Mouse (Mus musculus): Measurements from ENCODE around the gene March10.

March10 gene

DNA sequence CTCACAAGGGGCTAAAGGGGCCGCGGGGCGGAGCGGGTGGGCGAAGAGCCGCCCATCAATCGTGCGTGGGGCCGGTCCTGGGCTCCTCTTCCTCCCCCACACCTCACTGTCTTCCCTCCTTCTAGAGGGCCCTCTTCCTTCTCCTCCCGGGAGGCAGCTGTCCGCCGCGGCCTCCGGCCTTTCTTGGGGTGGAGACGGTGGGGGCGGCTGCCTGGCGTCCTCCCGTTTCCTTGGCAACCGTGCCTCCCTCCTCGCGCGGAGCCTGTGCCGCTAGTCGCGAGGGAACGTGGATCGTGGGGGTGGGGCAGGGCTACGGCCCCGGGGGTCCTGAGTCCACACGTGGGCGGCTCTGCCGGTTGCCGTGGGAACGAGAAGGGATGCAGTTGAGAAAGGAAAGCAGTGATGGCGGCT is at the start of gene March10:
March10 (minus strand) TSS at position 239 of the 411 bp plus-strand sequence.
- peak in 1 of 2 experiments; percentile 35 for DNase-seq

GRCm38 (mm10) chr11:105506322-105506721 is 49.8 kb upstream of the March10 start:
- DNase-seq: no peak

DNA sequence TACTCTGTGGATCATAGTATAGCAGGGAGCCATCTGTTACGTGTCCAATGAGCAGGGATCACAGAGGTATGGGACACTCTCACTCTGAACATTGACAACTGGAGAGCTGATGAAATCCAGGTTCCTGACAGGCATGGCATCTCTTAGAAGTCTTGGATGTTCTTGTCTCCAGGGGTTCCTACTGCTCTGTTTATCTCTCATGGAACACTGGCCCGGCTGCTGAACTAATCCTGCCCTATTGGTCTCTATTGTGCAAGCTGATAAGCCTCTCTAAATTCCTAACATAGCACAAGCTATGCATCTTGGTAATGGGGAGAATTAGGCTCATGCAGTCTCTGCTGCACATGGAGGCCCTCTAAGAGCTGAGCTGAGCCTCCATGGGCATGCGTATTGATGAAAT is 48.5 kb upstream of the March10 start:
- no peak for DNase-seq

DNA sequence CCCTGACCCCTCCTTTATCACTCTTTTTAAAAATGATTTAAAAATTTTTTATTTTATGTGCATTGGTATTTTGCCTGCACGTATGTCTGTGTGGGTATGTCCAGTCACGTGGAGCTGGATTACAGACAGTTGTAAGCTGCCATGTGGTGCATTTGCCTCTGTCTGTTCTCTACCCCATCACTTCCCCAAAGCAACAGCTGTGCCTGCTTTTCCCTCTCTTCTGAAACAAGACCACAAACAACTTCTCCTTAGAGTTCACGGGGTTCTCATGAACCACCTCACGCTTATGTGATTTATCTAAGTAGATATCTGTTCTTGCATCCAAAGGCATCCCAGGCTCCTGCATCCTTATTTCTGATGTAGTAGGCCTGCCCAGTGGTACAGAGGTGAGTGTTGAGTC is 45.8 kb upstream of the March10 start:
- DNase-seq: no peak

DNA sequence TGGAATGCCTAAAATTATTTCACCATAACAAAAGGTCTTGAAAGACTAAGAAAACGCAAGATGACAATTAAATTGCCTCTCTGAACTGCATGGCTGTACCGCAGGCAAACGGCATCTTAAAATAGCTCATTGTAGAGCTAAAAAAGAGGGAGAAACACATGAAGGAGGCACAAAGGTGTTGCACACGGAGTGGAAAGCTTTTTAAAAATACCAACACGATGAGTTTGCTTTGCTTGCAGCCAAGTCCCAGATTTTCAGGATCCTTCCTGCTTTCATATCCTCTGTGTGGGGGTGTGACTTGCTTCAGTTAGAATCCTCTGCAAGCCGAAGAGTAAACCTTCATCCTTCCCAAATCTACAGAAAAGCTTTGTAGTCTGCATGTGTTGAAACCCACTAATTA is 41.0 kb upstream of the March10 start:
- DNase-seq: no peak

DNA sequence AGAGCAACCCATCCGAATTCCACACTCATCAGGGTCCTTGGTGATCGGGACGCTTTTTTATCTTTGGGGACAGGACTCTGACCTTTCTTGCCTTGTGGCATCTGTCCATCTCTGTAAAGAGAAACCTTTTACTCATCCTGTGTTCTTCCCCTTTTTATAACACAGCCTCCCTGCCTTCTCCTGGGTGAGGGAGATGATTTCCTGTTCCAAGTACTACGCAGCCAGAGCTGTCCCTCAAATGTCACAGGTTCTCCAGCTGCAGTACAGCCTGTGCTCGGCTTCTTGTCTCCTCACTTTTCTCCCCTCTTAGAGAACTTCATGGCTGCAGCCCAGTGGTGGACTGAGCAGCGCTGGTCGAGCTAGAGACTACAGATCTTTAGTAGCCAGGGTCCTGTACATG is 40.1 kb upstream of the March10 start:
- DNase-seq: no peak

DNA sequence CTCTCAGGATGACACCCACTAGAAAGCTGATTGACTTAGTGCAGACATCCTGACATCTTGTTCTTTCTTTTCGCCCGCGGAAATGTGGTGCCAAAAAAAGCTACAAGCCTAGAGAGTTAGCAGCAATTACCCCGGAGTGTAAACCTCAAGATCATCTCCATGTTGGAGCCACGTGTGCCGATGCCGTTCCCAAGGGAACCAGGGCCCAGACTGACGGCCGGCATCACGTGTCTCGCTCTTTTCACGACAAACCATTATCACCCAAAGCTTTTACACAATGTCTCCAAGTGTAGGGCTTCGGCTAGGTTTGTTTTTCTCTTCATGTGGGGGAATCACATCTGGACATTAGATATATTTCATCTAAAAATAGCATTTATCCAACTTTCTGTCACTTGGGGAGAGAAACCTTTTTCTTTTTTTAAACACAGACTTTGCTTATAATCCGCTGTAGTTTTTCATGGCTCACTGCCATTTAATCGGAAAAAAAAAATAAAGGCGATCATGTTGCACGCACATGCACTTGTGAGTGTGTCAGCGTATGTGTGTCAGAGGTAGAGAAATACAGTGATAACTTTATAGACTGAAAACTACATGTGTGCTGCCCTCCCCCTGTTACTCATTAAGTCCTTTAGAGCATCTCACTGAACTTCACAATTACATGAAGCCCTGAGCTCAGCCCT is 39.2 kb upstream of the March10 start:
- DNase-seq: no peak

DNA sequence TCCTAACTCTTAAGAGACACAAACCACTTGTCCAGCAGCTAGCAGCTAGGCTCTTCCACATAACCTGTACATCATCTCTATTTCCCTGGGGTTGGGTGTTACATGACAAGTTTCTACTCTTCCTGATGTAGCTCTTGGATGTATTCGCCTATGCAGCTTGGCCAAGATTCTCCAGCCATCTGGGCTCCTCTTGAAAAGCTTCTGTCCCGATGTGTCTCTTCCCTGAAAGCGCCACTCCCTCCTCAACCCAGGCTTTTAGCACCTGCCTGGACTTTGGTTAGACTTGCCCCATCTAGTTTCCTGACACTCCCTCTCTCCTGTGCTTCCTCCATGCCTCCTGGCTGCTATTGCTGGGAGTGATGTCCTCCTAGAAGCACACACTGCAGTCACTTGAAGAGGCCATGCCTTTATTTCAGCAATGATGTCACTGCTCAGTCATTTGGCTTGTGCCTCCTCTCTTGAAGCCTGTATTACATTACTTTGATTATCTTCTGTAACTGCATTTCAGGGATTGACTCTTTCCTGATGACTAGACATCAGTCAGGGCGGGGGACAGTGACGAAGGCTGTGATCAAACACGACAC is 38.3 kb upstream of the March10 start:
- no peak for DNase-seq

DNA sequence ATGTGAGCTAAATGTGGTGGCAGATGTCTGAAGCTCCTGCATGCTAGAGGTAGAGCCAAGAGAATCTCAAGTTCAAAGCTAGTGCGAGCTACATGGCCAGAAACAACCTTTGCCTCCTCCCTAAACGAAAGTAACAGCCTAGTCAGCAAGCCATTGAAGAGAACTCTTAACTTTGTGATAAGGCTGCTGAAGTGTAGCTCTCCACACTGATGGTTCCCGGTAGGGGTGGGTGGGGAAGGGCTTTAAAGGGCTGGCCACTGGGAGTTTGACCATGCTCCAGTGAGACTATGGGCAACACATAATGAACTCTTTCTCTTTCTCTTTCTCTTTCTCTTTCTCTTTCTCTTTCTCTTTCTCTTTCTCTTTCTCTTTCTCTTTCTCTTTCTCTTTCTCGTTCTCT is 35.9 kb upstream of the March10 start:
- DNase-seq: no peak

GRCm38 (mm10) chr11:105490971-105491370 is 34.4 kb upstream of the March10 start:
- DNase-seq: no peak

GRCm38 (mm10) chr11:105485412-105485811 is 28.9 kb upstream of the March10 start:
- no peak for DNase-seq

GRCm38 (mm10) chr11:105484993-105485392 is 28.5 kb upstream of the March10 start:
- DNase-seq: no peak

DNA sequence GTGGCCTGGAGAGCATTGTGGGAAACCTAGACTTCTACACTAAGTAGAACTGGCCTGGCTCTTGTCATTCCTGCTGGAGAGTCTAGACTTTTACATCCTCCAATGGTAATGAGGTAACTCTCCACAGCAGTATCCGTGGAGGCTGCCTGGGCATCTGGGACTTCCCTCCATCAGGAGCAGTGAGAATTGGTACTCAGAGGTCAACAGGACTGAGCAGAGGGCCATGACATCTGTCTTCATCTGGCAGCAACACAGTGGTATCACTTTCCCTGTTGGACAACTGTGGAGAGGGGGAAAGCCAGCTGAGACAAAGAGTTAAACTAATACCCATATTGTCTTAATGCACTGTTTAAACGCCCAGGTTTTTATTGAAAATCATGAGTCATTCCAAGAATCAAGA is 26.2 kb upstream of the March10 start:
- DNase-seq: no peak

- no peak for DNase-seq
These were observed 18.2 kb upstream of the March10 start for GRCm38 (mm10) chr11:105474746-105475145.

- DNase-seq: no peak
These were observed 17.8 kb upstream of the March10 start for GRCm38 (mm10) chr11:105474352-105474736.

DNA sequence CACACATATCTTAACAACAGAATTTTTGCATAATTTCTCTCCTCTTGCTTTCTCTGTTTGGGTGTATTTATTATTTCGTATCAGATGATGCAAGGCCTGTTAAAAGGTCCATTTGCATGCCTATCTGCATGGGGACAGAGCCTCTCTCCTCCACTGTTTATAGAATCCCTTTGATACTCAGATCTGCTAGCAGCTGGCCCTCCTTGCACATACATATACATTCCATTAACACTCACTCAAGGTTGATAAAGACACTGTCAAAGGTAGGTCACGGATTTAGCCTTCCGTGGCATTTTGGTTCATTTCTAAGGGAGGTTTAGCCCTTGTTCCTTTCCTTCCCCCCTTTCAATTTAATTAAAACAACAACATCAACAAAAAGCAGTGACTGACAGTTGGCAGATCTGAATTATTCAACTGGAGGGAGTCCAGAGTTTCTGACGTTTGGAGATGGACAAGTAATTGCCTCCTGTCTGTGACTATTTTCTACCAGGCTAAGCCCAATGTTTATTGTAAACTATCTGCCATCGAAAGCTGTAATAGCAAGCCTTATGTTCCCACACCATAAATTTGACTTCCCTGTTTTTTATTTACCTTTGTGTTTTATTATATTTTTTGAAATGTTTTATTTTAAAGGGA is 17.3 kb upstream of the March10 start:
- DNase-seq: no peak

- no peak for DNase-seq
These were observed 16.1 kb upstream of the March10 start for GRCm38 (mm10) chr11:105472610-105473009.

DNA sequence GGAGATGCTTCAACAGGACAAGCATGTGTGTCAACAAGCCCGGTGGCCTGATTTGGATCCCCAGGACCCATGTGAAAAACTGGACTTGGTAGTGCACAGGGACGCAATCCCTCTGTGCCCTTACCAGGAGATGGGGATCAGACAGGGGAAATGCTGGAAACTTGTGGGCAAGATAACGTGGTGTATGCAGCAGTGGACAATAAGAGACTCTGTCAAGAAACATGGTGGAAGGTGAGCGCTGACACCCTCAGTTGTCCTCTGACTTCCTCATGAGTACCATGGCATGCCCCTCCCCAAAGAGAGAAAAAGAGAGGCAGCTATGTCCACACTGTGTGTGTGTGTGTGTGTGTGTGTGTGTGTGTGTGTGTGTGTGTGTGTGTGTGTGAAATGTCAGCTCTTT is 14.4 kb upstream of the March10 start:
- DNase-seq: no peak

DNA sequence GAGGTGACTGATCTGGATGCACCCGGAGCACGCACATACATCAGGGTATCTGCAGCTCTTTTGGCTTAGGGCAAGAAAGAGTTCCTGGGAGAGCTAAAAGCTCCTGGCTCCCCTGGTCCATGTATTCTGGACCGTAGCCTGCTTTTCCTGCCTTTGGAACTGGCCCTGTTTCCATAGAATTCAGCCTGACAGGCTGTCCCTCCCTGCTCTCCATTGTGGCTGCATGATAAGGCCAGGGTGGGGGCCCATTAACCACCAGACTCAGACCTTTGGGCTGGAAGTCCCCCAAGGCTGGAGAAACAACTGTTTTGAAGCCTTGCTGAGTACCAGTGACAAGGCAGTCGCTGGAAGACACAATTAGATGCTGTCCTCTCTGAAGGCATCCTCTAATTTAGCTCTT is 13.0 kb upstream of the March10 start:
- DNase-seq: no peak

- DNase-seq: no peak
These were observed 12.6 kb upstream of the March10 start for GRCm38 (mm10) chr11:105469091-105469507.

GRCm38 (mm10) chr11:105468436-105468835 is 11.9 kb upstream of the March10 start:
- no peak for DNase-seq

- no peak for DNase-seq
These were observed 11.3 kb upstream of the March10 start for GRCm38 (mm10) chr11:105467816-105468215.

- DNase-seq: no peak
These were observed 10.7 kb upstream of the March10 start for GRCm38 (mm10) chr11:105467266-105467665.

GRCm38 (mm10) chr11:105466756-105467155 is 10.2 kb upstream of the March10 start:
- no peak for DNase-seq
